Mouse (Mus musculus) midbrain, embryonic 16.5 days (tissue): ENCODE results near the gene Pfn1. TPM values are rescaled to one million over a fixed set of nuclear protein-coding genes. Genes with fewer than 3 reads are reported as not detected.

Source experiments
- ATAC-seq: fragments of 200-750 bp; cut with Nextera tagmentation; 2 replicates; pipeline ENCODE4 v1.8.0; 2017; ENCODE audit warnings: moderate TSS enrichment
- H3K27ac ChIP-seq: fragments of 300-500 bp; sonication (generic); 2 replicates; pipeline ENCODE4 v1.5.1; 2014; ENCODE audit warnings: mild to moderate bottlenecking, low read length, mixed read lengths
- H3K27me3 ChIP-seq: fragments of 300-500 bp; sonication (generic); 2 replicates; pipeline ENCODE4 v1.6.1; 2014; ENCODE audit warnings: low read depth, low read length, mixed read lengths; ENCODE audit not compliant: control insufficient read depth, insufficient read depth
- H3K36me3 ChIP-seq: fragments of 300-500 bp; sonication (generic); 2 replicates; pipeline ENCODE4 v1.6.1; 2014; ENCODE audit warnings: mild to moderate bottlenecking, low read length, moderate library complexity, mixed read lengths; ENCODE audit not compliant: control insufficient read depth, insufficient read depth
- H3K4me1 ChIP-seq: fragments of 300-500 bp; sonication (generic); 2 replicates; pipeline ENCODE4 v1.6.1; 2014; ENCODE audit warnings: mild to moderate bottlenecking, low read length, mixed read lengths; ENCODE audit not compliant: control insufficient read depth, insufficient read depth
- H3K4me2 ChIP-seq: fragments of 300-500 bp; sonication (generic); 2 replicates; pipeline ENCODE4 v1.6.1; 2014; ENCODE audit warnings: mild to moderate bottlenecking, low read length, mixed read lengths
- H3K4me3 ChIP-seq: fragments of 300-500 bp; sonication (generic); 2 replicates; pipeline ENCODE4 v1.5.1; 2014; ENCODE audit warnings: low read depth, mild to moderate bottlenecking, low read length, moderate library complexity, mixed read lengths
- H3K9ac ChIP-seq: fragments of 300-500 bp; sonication (generic); 2 replicates; pipeline ENCODE4 v1.6.1; 2014; ENCODE audit warnings: low read depth, low read length, mixed read lengths
- H3K9me3 ChIP-seq: fragments of 300-500 bp; sonication (generic); replicated peaks from 2 replicates; pipeline ENCODE4 v1.6.1; 2014; ENCODE audit warnings: mild to moderate bottlenecking, low read length, mixed read lengths; ENCODE audit not compliant: control insufficient read depth, poor library complexity, severe bottlenecking
- WGBS: fragments of 180-500 bp; shearing (Covaris S2); extraction: QIAGEN DNeasy Blood & Tissue Kit; methylation state at CpG from one replicate; pipeline ENCODE4 v1.1.7; 2014; 5-methylcytosine and 5-hydroxymethylcytosine counted together
- polyA plus RNA-seq: library from polyadenylated mRNA; unstranded; fragments of >200 nt; fragmentation: Nextera tagmentation; extraction: Ambion mirVana; gene quantifications from 2 replicates; pipeline ENCODE4 v1.2.1, GENCODE M21; 2015

Gene Pfn1
- polyA plus RNA-seq, result 617 and 632 TPM in 2 replicates

DNA sequence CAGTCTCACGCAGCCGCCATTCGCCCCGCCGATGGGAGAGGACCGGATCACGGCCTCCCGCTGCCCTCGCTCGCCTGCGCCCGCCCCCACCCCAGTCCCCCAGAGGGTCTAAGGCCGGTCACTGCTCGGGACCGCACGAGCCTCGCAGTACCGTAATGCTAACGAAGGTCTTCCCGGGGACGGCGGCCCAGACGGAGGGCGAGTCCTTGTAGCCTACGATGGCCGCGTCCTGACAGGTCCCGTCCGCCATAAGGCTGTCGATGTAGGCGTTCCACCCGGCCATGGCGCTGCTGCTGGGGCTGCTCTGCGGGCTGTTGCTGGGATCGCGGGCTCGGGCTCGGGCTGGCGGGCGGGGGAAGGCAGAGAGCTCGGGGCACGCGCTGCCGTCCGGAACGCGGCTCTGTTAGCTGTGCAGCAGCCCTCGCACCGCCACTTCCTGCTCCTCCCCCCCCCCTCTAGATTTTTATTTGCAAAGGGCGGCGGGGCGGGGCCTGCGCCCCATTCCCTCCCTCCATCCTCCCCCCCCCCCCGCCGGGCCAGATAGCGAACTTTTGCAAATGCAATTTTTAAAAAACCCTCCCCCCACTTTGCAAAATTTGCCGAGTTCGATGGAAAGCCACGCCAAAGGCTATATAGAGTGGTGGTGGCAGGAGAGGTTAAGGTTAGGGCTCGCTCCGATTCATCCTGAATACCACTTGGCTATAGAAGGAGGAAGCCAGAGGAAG, at the start of gene Pfn1:
Gene Pfn1, minus strand, starts transcription at position 447 of the 725 bp plus-strand sequence.
- peak; percentile 76 for ATAC-seq
- H3K4me1 ChIP-seq, result peaks cover 29% of the 10 kb centered on the region
- peak within 1 kb of the TSS; percentile 83 for H3K4me2 ChIP-seq
- H3K4me3 ChIP-seq, result peak within 1 kb of the TSS; percentile 95
- H3K27me3 ChIP-seq, result no peaks in the 10 kb centered on the region
- peak within 1 kb of the TSS; percentile 95 for H3K27ac ChIP-seq
- WGBS, result under 1% methylated on average over 47 of the region's 61 CpGs
- H3K36me3 ChIP-seq, result peaks cover 12% of the 10 kb centered on the region
- H3K9ac ChIP-seq, result peak within 1 kb of the TSS; percentile 94
- no peaks in the 10 kb centered on the region for H3K9me3 ChIP-seq

DNA sequence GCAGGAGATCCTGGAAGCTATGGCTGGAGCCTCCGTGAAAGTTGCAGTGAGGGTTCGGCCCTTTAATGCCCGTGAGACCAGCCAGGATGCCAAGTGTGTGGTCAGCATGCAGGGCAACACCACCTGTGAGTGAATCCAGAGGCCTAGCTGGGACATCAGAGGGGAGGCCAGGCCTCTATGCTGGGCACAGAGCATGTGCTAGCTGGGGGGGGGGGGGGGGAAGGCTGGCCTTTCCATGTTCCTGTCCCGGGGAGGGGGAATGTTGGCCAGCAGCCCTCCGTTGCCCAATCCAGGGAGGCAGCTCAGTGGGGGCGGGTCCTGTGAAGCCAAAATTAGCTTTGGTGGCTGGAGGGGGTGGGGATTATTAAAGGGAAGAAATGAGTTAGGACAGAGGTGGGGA, 48.3 kb upstream of the Pfn1 start:
- Histone ChIP-seq H3K4me2 (peak overlapping the region; percentile 77; the same call in 1 of the 2 replicates), H3K9me3 (no peaks in the 10 kb centered on the region), H3K4me3 (no peak overlapping the region), H3K27me3 (no peaks in the 10 kb centered on the region), H3K9ac (0 out of 2 replicates have a peak overlapping the region, but pooled peaks have one; percentile 38), H3K36me3 (peaks cover 11% of the 10 kb centered on the region), H3K4me1 (peaks cover 20% of the 10 kb centered on the region), H3K27ac (no peak overlapping the region)
- WGBS, result 82% methylated on average over 6 of the region's 6 CpGs
- ATAC-seq, result no peak

DNA sequence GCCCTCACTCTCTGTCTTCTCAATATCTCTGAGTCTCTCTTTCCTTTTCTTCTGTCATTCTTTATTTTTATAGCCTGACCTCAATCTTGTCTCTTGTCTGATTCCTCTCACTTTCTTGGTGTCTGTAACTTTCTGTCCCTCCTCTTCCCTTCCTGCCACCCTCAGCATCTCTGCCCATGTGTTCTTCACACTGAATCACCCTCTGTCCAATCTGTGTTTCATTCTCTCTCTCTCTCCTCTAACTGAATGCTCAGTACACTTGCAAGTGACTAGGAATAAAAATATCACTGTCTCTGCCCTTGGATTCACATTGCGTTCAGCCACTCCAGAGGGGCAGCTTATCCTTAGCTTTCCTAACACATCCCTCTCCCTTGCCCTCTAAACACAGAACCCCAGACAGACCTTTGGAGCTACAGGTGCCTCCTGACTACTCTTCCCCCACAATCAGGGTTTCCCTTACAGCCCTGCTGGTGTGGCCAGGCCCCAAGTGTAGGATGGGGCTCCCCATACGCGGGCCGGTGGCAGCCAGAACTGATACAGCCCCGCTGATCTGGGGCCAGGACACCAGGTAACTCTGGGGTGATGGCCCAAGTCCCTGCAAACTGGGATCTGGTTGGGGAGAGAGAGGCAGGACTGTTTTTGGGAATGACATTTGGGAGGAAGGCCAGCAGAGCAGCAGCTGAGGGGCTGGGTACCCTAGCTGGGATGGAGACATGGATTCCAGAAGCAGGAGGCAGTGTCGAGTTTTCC, 47.7 kb upstream of the Pfn1 start:
- Histone ChIP-seq H3K4me3 (peak overlapping the region; percentile 76; the same call in 1 of the 2 replicates), H3K4me1 (peaks cover 20% of the 10 kb centered on the region), H3K27ac (no peak overlapping the region), H3K27me3 (no peaks in the 10 kb centered on the region), H3K9ac (0 out of 2 replicates have a peak overlapping the region, but pooled peaks have one; percentile 38), H3K9me3 (no peaks in the 10 kb centered on the region), H3K4me2 (peak overlapping the region; percentile 77), H3K36me3 (peaks cover 11% of the 10 kb centered on the region)
- ATAC-seq, result no peak
- 83% methylated on average over 6 of the region's 6 CpGs for WGBS

DNA sequence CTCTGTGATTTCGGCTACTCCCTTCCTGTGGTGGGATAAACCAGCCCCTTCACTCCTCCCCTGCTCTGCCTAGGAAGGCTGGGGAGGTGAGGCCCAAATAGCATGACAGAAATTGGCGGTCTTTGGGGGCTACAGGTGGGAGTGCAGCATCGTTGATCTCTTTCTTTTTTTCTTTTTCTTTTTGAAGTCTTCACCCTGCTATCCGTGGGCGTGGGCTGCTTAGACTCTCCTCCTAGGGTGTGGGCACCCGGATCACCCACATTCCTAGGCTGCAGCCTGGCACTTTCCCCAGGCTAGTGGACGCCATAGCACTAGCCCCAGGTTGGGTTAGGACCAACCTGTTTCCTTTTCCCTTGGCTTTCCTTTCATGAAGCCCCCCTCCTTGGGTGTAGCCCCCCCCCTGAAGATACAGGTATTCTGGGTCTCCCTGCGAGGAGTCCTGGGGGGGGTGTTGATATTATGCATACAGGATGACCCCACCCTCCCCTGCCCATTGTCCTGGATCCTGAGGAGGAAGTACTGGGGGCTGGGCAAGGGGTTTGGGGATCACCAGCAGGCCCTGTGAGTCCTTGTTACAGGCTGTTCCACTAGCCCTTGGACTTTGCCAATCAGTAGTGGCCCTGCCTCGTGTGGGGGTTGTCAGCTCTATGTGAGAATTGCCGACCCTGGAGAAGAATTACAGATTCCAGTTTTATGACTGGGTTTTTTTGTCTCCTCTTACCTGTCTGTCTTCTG, 46.9 kb upstream of the Pfn1 start:
- Histone ChIP-seq H3K27me3 (no peaks in the 10 kb centered on the region), H3K4me2 (peak overlapping the region; percentile 77), H3K9me3 (no peaks in the 10 kb centered on the region), H3K4me1 (peaks cover 20% of the 10 kb centered on the region), H3K9ac (peak overlapping the region; percentile 81), H3K36me3 (peaks cover 11% of the 10 kb centered on the region), H3K4me3 (peak overlapping the region; percentile 76), H3K27ac (no peak overlapping the region)
- WGBS, result 8% methylated on average over 10 of the region's 10 CpGs
- 0 out of 2 replicates have a peak, but pooled peaks have one; percentile 8 for ATAC-seq

DNA sequence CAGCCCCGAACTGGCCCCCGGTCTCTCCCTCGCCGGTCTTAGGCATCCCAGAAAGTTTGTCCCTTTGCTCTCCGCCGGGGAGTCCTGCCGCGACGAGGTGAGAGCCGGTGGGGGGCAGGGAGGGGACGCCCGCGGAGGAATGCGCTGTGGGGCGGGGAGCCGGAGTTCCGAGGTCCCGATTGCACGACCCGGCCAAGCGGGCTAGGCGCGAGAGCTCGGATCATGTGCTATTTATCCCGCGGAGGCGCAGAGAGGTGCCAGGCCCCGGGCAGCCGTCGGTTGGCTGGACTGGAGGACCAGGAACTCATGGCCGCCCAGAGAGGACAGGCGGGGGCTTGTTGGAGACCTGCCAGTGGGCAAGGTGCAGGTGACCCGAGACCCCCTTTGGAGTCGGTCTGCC, 46.2 kb upstream of the Pfn1 start:
- Histone ChIP-seq H3K27ac (peak overlapping the region; percentile 92), H3K9ac (peak overlapping the region; percentile 81), H3K4me1 (peaks cover 20% of the 10 kb centered on the region), H3K9me3 (no peaks in the 10 kb centered on the region), H3K36me3 (peaks cover 10% of the 10 kb centered on the region), H3K4me2 (peak overlapping the region; percentile 77), H3K27me3 (no peaks in the 10 kb centered on the region), H3K4me3 (peak overlapping the region; percentile 76)
- ATAC-seq, result peak; percentile 57
- under 1% methylated on average over 30 of the region's 34 CpGs for WGBS

DNA sequence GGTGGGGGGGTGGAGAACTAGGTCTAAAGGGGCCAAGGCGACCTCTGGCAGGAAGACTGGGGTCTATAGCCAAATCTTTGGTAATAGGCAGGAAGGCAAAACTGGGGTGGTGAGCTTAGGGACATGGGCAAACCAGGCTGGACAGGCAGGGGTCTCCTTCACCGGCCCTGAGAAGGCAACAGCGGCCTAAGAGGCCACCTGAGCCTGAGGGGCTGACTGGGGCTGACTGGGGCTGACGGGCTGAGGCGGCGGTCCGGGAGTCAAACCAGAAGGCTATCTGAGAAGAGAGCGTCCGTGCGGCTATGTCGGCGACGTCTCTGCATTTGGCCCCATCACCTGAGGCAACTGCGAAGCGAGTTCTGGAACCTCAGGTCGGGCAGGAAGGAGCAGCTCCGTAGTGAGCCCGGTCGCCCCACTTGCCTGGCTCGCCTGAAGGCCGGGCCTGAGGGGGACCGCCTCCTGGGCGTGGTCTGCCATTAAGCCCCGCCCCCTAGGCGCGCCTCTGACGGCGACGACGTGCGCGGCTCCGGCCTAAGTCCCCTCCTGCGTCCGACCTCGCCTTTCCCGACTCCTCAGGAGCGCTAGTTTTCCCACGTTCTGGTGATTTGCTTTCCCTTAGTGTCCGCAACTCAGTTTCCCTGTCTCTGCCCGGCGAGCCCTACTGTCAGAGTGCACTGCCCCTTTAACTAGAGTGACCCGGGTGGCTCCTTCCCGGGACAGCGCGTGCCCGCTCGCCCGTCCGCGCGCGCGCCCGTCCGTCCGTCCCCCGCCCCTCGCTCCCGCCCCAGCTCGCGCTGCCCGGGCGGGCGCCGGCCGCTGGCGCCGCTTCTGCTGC, 45.5 kb upstream of the Pfn1 start, which contains the start of the genes Inca1 and Kif1c:
Gene Inca1, minus strand, starts transcription at position 434 of the 835 bp plus-strand sequence.
Gene Kif1c, plus strand, starts transcription at position 827 of the 835 bp plus-strand sequence.
- Histone ChIP-seq H3K4me3 (peak within 1 kb of the TSS; percentile 76), H3K36me3 (peaks cover 8% of the 10 kb centered on the region), H3K4me2 (peak within 1 kb of the TSS; percentile 77), H3K27me3 (no peaks in the 10 kb centered on the region), H3K9me3 (no peaks in the 10 kb centered on the region), H3K9ac (peak within 1 kb of the TSS; percentile 81), H3K27ac (peak within 1 kb of the TSS; percentile 92), H3K4me1 (peaks cover 20% of the 10 kb centered on the region)
- peak; percentile 94 for ATAC-seq
- WGBS, result 1% methylated on average over 57 of the region's 69 CpGs

DNA sequence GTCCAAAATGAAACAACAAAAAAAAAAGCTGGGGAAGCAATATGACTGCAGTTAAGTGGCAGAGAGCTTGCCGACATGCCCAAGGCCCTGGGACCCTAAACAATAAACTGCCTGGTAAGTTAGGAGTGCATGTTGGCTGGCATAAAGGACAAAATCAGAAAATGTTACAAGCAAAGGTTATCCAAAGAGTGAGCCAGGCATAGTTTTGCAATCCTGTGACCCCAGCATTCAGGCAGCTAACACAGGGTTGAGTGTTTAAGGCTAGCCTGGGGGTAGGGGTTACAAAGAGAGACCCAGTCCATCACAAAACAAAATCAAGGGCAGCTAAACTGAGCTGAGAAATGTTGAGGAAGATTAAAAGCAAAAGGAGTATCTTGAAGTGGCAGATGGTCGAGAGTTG, 44.6 kb upstream of the Pfn1 start:
- WGBS, result 78% methylated on average over 2 of the region's 2 CpGs
- ATAC-seq, result no peak
- H3K27me3 ChIP-seq, result no peaks in the 10 kb centered on the region
- no peaks in the 10 kb centered on the region for H3K9me3 ChIP-seq
- peaks cover 20% of the 10 kb centered on the region for H3K4me1 ChIP-seq
- H3K4me3 ChIP-seq, result no peak overlapping the region
- peaks cover 4% of the 10 kb centered on the region; the same call in 1 of the 2 replicates for H3K36me3 ChIP-seq
- H3K27ac ChIP-seq, result no peak overlapping the region
- no peak overlapping the region for H3K4me2 ChIP-seq
- no peak overlapping the region for H3K9ac ChIP-seq

DNA sequence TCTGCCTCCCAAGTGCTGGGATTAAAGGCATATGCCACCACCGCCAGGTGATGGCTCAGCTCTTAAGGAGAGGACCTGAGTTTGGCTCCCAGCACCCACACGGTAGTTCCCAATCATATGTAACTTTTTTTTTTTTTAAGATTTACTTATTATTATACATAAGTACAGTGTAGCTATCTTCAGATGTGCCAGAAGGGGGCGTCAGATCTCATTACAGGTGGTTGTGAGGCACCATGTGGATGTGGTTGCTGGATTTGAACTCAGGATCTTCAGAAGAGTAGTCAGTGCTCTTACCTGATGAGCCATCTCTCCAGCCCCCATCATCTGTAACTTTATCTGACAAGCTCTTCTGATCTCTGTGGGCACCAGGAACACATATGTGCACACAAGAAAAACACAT, 42.9 kb upstream of the Pfn1 start:
- H3K4me2 ChIP-seq, result no peak overlapping the region
- no peaks in the 10 kb centered on the region for H3K36me3 ChIP-seq
- H3K27me3 ChIP-seq, result no peaks in the 10 kb centered on the region
- H3K9ac ChIP-seq, result no peak overlapping the region
- no peak overlapping the region for H3K4me3 ChIP-seq
- no peaks in the 10 kb centered on the region for H3K9me3 ChIP-seq
- 78% methylated on average over 3 of the region's 3 CpGs for WGBS
- peaks cover 16% of the 10 kb centered on the region for H3K4me1 ChIP-seq
- H3K27ac ChIP-seq, result no peak overlapping the region
- no peak for ATAC-seq
